Mouse (Mus musculus) urinary bladder, adult 18-20 months (tissue): Measurements from ENCODE around the gene Jpt1.
"Not testable (repeated sequence)": the region's sequence is repeated elsewhere in the genome, so short reads cannot be mapped to it uniquely, and the experiment has no call there.

Source experiments
- DNase-seq, 2 experiments: peaks; one replicate each; pipeline ENCODE4 v3.0.0; 2022; ENCODE audit warnings: low spot score in 2 of 2, mixed read lengths in 2 of 2

Gene Jpt1

GRCm38 (mm10) chr11:115514238-115514663 lies at the start of gene Jpt1:
Jpt1 (minus strand) TSS chr11:115514387.
- peak; percentile 93 to 94 for DNase-seq

DNA sequence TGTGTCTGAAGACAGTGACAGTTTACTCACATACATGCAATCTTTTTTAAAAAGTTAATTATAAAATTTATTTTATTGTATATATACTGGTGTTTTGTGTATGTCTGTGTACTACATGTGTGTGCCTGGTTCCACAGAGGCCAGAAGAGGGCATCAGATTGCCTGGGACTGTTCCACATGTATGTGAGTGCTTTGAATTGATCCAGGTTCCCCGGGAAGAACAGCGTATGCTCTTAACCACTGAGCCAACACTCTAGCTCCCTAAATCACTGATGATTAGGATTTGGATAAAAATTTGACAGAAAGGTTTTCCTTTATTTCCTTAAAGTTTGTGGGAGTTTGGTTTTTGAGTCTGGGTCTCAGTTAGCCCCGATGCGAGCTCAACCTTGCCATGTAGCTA lies 49.2 kb upstream of the Jpt1 start:
- DNase-seq: no peak

DNA sequence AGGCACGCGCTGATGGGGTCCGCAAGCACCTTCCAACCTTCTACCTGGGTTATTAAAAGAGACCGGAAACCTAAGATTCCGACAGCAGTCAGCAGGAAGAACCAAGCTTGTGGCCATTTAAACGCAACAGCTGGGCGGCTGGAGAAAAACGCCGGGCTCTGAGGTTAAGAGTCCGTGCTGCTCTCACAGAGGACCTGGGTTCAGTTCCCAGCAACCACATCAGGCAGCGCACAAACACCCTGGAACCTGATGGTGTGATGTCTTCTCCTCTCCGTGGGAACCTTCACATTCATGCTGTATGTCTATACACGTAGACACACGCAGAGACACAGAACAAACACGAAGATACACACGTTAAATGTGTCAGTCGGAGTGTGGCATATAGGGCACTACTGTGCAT lies 41.5 kb upstream of the Jpt1 start:
- DNase-seq: no peak

DNA sequence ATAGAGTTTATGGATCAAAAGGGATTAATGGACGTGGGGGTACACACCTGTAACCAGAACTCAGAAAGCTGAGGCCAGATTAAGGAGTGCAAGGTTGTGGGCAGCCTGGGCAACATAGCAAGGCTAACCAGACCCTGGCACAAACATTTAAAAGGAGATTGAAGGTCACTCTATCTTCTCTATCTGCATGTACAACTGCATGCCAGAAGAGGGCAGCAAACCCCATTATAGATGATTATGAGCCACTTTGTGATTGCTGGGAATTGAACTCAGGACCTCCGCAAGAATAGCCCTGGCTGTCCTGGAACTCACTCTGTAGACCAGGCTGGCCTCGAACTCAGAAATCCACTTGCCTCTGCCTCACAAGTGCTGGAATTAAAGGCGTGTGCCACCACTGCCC lies 38.6 kb upstream of the Jpt1 start:
- DNase-seq: no peak

- no peak for DNase-seq
These were observed 29.4 kb upstream of the Jpt1 start for GRCm38 (mm10) chr11:115543571-115543970.

GRCm38 (mm10) chr11:115538045-115538444 lies 23.9 kb upstream of the Jpt1 start:
- DNase-seq: no peak

GRCm38 (mm10) chr11:115536856-115537568 lies 22.8 kb upstream of the Jpt1 start:
- DNase-seq: no peak

- DNase-seq: peak; percentile 97 to 99
These were observed 22.0 kb upstream of the Jpt1 start, which contains the start of gene Sumo2 for GRCm38 (mm10) chr11:115536038-115536681. Sumo2 (minus strand) TSS chr11:115536276.

GRCm38 (mm10) chr11:115535401-115536037 lies 21.3 kb upstream of the Jpt1 start:
- DNase-seq: peak; percentile 39 to 45

DNA sequence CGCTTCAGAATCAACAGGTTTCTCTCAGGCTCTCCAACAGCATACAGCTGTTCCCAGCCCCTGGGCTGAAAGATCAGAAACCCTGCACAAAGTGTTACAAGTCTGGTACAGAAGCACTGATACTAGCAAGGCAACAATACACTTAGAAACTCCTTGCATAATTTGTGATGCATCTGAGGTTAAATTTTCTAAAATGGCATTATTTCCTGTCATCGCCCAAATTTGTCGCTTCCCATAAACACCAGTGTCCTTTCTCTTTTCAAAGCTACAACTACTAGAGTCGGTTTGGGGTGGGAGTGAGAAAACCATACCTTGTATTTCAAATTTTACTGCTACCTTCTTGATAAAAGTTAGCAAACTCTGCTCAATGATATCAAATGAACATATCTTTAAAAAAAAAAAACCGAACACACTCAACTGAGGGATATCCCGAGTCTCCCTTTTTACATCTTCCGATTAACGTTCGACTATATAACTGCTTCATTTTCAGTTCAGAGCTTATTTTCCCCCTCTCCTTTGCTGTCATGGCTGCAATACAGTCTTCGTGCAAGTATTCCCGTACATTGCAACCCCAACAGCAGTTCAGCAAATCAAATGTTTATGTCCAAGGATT lies 20.7 kb upstream of the Jpt1 start:
- DNase-seq: no peak

DNA sequence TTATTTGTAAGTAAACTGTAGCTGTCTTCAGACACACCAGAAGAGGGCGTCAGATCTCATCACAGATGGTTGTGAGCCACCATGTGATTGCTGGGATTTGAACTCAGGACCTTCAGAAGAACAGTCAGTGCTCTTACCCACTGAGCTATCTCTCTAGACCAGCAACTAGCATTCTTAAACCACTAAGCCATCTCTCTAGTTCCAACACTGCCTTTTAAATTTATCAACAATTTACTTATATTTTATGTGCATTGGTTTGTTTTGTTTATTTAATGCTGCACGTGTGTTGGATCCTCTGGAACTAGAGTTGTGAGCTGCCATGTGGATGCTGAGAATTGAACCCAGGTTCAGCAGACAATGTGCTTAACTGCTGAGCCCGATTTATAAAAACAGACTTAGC lies 12.3 kb upstream of the Jpt1 start:
- DNase-seq: not testable (repeated sequence)

- DNase-seq: no peak
These were observed 8.5 kb upstream of the Jpt1 start for GRCm38 (mm10) chr11:115522703-115523102.

GRCm38 (mm10) chr11:115522238-115522637 lies 8.1 kb upstream of the Jpt1 start:
- no peak for DNase-seq

DNA sequence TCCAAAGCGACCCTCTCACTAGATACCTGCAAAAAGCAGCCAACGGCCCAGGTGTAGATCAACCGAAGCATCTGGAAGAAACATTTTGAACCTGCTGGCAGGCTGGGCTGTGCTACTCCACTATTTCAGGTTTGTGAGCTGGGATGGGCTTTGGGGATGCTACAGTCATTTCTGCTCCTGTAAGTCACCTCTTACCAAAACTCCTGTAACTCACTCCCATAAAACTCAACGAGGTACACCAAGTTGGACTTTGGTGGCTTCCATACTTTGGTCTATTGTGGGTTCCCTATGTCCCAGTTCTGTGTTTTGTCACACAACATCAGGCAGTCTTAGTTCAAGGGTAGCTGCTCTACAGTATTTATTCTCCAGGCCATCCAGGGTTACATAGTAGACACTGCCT lies 6.9 kb upstream of the Jpt1 start:
- no peak for DNase-seq

DNA sequence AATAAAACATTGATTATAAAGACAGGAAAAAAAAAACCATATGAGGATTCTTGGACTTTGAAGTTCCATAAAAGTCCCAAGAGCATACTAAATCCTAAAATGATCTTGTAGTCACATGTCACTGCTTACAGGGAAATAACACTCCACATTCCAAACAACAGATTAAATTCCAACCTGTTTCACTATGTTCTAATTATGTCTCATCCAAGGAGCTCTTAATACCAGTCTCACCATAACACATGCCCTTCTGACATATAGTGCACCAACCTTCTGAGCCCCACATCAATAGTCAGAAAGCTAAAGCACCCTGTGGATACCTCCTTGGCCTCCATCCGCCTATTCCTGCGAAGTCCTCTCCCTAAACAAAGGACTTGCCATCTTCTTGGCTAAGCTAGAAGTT lies 6.0 kb upstream of the Jpt1 start:
- DNase-seq: no peak

DNA sequence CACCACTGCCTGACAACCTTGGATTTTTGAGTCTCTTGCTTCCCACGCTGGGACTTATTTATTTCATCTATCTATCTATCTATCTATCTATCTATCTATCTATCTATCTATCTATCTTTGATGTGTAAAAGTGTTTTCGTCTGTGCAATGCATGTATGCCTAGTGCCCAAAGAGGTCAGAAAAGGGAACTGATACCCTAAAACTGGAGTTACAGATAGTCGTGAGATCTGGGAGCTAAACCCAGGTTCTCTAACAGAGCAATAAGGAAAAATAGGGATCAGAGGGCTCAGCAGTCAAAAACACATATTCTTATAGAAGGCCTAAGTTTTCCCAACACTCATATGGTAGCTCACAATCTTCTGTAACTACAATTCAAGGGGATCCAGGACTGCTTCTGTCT lies 5.4 kb upstream of the Jpt1 start:
- no peak for DNase-seq

DNA sequence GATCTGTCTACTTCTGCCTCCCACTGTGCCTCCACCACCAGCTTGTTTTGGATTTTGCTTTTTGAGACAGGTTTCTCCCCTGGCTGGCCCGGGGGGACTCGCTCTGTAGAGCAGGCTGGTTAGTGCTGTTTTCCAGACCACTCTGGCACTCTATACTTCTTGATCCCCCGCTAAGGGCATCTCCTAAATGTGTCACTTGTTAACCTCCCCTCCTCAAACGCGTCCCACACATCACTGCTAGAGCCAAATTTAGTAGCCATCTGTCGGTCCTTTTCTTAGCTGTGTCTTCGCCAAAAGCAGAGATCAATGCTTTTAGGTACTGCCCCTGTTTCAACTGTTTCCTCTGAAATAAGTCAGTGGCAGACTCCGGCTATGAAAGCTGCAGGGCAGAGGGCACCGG lies 4.5 kb upstream of the Jpt1 start:
- DNase-seq: no peak

GRCm38 (mm10) chr11:115516942-115517341 lies 2.8 kb upstream of the Jpt1 start:
- DNase-seq: no peak

GRCm38 (mm10) chr11:115515021-115515420 lies 834 bp upstream of the Jpt1 start:
- no peak for DNase-seq

DNA sequence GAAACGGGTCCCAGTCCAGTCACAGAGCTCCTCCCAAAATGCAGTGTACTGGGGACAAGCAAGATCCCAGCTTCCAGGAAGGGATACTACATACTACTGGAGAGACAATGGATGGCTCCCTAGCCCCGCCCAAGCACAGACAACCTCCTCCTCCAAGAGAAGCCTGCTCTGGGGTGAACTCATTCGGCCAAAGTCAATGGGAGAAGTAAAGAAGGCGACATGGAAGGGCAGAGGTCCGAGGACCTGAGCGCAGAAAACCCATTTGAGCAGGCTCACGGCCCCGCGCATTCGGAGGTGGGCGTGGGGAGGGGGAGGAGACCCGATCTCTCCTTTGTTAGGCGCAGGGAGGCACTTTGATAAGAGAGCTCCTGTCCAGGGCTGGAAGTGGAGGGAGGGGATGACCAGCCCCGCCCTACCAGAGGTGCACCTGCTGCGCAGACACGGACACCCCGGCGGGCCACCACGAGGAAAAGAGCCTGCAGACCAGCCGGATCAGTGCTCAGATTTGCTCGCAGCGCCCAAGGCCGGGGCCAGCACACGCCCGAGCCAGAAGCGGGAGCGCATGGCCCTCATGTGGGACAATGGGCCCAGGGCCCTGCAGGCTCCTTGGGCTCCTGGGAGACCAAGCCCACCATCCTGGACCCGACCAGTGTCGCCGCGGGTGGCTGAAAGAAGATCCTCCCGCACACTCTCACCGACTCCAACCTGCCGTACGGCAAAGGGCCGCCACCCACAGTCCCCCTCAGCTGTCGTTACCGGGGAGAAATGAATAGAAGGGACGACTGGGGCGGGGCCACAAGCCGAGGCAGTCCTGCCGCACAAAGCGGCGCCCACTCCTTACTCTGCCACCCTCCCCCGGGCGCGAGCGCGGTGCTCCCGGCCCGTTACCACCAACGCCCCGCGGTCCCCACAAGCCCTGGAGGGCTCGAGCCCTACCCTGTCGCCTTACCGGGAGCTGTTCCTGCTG lies 633 bp downstream of the Jpt1 start:
- no peak for DNase-seq
